Mouse (Mus musculus) gonadal fat pad, adult 2 months (tissue): ENCODE data around the gene Ccdc189. TPM values are rescaled to one million over a fixed set of nuclear protein-coding genes. Genes with fewer than 3 reads are reported as not detected.
"Not testable (repeated sequence)": the region's sequence is repeated elsewhere in the genome, so short reads cannot be mapped to it uniquely, and the experiment has no call there.

ENCODE experiments used
- DNase-seq: peaks from one replicate; pipeline ENCODE4 v3.0.0-alpha.2; 2012; ENCODE audit warnings: low read depth
- polyA plus RNA-seq: library from polyadenylated mRNA; depleted of rRNA; stranded (reverse); fragments of >200 nt; gene quantifications from 2 replicates; pipeline ENCODE4 v1.2.3, GENCODE M21; 2012; rRNA removed

Ccdc189 gene
- 16.9 and 18.8 TPM in 2 replicates for polyA plus RNA-seq

GRCm38 (mm10) chr7:127588011-127588871 lies at the start of gene Ccdc189, which contains the start of gene Rnf40:
Ccdc189 (minus strand) TSS chr7:127588595.
Rnf40 (plus strand) TSS chr7:127588767.
- DNase-seq, result peak; percentile 84

- no peak for DNase-seq
Measured at GRCm38 (mm10) chr7:127636963-127637362, 48.6 kb upstream of the Ccdc189 start.

- DNase-seq, result no peak
Measured at GRCm38 (mm10) chr7:127631416-127631815, 43.0 kb upstream of the Ccdc189 start.

DNA sequence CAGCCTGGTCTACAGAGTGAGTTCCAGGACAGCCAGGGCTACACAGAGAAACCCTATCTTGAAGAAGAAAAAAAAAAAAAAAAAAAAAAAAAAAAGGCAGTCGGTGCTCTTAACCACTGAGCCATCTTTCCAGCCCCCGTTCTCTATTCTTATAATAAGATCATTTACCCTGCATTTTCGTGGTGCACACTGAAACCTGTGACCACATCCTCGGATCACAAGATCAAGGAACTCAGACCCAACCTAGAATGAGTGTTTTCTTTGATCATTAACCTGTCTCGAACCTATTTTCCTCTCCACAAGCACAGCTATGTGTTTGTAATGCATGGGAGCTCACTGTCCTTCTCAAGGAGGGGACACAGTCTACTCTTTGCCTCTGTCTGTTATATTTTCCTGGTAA lies 40.3 kb upstream of the Ccdc189 start:
- no peak for DNase-seq

- no peak for DNase-seq
Measured at GRCm38 (mm10) chr7:127626471-127626870, 38.1 kb upstream of the Ccdc189 start.

- DNase-seq, result no peak
Measured at GRCm38 (mm10) chr7:127626039-127626438, 37.6 kb upstream of the Ccdc189 start.

- DNase-seq, result not testable (repeated sequence)
Measured at GRCm38 (mm10) chr7:127618402-127618801, 30.0 kb upstream of the Ccdc189 start.

- DNase-seq, result no peak
Measured at GRCm38 (mm10) chr7:127617962-127618361, 29.6 kb upstream of the Ccdc189 start.

GRCm38 (mm10) chr7:127616881-127617280 lies 28.5 kb upstream of the Ccdc189 start:
- no peak for DNase-seq

GRCm38 (mm10) chr7:127616336-127616735 lies 27.9 kb upstream of the Ccdc189 start:
- no peak for DNase-seq

DNA sequence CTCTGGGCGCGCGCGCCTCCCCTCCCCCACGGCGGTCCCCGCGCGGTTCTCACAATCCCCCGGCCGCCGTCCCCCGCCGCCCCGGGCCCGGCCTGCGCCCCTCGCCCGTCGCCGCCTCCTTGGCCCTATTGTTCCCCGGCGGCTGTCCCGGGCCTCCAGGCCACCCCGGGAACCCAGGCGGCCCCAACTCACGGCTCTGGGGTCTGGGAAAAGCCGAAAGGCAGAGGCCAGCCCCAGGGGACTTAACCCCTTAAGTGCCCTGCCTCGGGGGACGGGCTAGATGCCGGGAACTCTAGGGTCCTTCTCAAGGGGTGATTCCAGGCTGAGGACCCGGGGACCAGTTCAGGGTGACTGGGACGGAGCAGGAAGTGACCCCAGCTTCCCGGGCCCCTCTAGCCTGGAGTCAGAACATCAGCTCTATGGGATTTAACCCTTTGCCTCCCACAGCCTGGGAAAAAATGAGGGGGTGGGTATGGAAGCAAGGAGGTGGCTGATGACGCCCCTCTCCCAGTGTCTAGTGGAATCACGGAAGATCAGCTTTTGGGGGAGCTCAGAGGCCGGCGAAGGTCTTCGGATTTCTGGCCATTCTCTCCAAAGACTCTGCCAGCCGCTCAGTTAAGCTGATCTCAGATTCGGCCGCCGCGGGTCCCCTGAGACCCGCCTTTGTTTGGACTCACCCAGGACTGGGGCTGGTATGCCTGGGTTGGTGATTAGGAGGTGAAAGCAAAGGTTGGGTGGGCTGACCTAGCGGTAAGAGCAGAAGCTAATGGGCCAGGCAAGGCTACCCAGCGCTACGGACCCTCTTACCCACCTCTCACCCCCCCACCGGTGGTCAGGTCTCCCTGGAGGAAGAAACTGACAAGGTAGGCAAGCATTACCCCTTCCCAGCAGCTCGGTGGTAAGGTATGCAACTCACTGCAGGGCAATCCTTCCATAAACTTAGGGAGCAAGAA lies 26.8 kb upstream of the Ccdc189 start, which contains the start of gene Zfp629:
Gene Zfp629, minus strand, starts transcription at position 907 of the 953 bp plus-strand sequence.
- DNase-seq, result no peak

- DNase-seq, result no peak
Measured at GRCm38 (mm10) chr7:127614511-127614890, 26.1 kb upstream of the Ccdc189 start.

GRCm38 (mm10) chr7:127614091-127614490 lies 25.7 kb upstream of the Ccdc189 start:
- no peak for DNase-seq

GRCm38 (mm10) chr7:127613501-127613900 lies 25.1 kb upstream of the Ccdc189 start:
- no peak for DNase-seq

DNA sequence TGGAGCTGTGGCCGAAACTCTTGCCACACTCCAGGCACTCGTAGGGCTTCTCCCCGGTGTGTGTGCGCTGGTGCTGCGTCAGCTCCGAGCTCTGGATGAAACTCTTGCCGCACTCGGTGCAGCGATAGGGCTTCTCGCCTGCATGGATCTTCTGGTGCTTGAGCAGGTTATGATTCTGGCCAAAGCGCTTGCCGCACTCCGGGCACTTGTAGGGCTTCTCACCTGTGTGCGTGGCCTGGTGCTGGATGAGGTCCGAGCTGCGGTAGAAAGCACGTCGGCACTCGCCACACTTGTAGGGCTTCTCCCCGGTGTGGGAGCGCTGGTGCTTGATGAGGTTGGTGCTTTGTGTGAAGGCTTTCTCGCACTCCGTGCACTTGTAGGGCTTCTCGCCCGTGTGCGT lies 23.2 kb upstream of the Ccdc189 start:
- no peak for DNase-seq

GRCm38 (mm10) chr7:127611011-127611410 lies 22.6 kb upstream of the Ccdc189 start:
- DNase-seq, result no peak

- DNase-seq, result no peak
Measured at GRCm38 (mm10) chr7:127607150-127607549, 18.8 kb upstream of the Ccdc189 start.

DNA sequence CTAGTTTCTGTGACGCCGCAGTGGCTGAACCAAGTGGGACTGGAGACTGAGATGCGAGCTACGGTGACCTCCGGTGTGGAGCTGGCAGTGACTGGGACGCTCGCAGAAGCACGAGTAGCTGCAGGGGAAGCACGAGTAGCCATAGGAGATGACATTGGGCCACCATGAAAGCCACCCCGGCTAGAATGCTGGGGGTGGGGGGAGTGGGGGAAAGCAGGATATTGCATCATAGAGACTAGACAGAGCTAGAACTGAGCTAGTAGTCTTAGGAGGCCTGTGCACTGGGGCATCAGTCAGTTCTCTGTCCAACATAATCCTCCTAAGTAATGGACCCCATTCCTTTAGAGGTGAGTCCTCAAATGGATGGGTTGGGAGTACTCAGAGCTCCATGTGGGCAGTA lies 15.9 kb upstream of the Ccdc189 start:
- DNase-seq, result no peak

- no peak for DNase-seq
Measured at GRCm38 (mm10) chr7:127602903-127603302, 14.5 kb upstream of the Ccdc189 start.

- DNase-seq, result no peak
Measured at GRCm38 (mm10) chr7:127601735-127602134, 13.3 kb upstream of the Ccdc189 start.

DNA sequence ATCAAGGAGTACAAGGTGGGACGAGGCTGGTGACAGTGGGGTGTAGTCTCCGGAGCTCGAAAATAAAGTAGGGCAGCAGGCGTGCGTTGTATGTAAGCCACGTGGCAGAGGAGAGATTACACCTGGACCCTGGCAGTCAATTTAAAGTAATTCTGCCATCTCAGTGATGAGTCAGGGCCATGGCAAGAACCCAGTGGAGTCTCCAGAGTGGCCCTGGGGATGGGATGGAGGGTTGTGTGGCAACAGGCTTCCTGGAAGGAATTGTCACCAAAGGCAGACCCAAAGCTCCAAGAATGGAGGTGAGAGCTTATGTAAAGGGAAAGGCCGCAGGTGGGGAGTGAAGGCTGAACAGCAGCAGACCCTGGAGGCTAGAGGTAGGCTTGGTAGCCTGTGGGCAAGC lies 12.2 kb upstream of the Ccdc189 start:
- DNase-seq, result no peak

GRCm38 (mm10) chr7:127596747-127597146 lies 8.4 kb upstream of the Ccdc189 start:
- DNase-seq, result no peak
